ENCODE assay signal across 17 mouse cellular contexts in genomic region chr16:44486612-44487011, GRCm38 (mm10).
DNase-seq lines count a peak whose midpoint lies in the region; ATAC-seq and TF ChIP-seq lines count a peak whose summit lies in the region.
"Had no signal": no experiment of that assay in that cellular context is flagged by ENCODE, and none has a peak within 500 bp of the region (broad histone marks: within the 10 kb centered on the region; RNA-seq: fewer than 3 reads in every experiment).

No protein-coding gene starts in this region.

- H3K4me3 ChIP-seq in heart, embryonic 11.5 days (ENCODE audit: low read depth, low read length) = no peak overlapping the region
- H3K4me3 ChIP-seq in midbrain, embryonic 14.5 days (replicated peaks; ENCODE audit: low read depth, low read length) = no peak overlapping the region
- no peak overlapping the region for H3K4me3 ChIP-seq in midbrain, postnatal 0 days (ENCODE audit: low read depth, low read length)
- no peak overlapping the region for H3K4me3 ChIP-seq in limb, embryonic 15.5 days
- H3K4me3 ChIP-seq: liver, embryonic 15.5 days; neural tube, embryonic 15.5 days had no signal

- H3K4me1 ChIP-seq in heart, embryonic 11.5 days (ENCODE audit: control insufficient read depth, insufficient read depth, low read length) = no peaks in the 10 kb centered on the region
- H3K4me1 ChIP-seq in midbrain, embryonic 14.5 days (ENCODE audit: control insufficient read depth, insufficient read depth, low read length) = 0 out of 2 replicates have a peak, but pooled peaks cover 3% of the 10 kb centered on the region
- no peaks in the 10 kb centered on the region for H3K4me1 ChIP-seq in midbrain, postnatal 0 days (ENCODE audit: insufficient read depth, low read length)
- peaks cover 18% of the 10 kb centered on the region for H3K4me1 ChIP-seq in limb, embryonic 15.5 days
- H3K4me1 ChIP-seq: liver, embryonic 15.5 days had no signal

- H3K9me3 ChIP-seq in heart, embryonic 11.5 days (replicated peaks; ENCODE audit: control insufficient read depth, low read length) = no peaks in the 10 kb centered on the region
- H3K9me3 ChIP-seq in midbrain, embryonic 14.5 days (ENCODE audit: control insufficient read depth, low read length) = no peaks in the 10 kb centered on the region
- no peaks in the 10 kb centered on the region for H3K9me3 ChIP-seq in midbrain, postnatal 0 days (ENCODE audit: low read length)
- H3K9me3 ChIP-seq in limb, embryonic 15.5 days = no peaks in the 10 kb centered on the region
- H3K9me3 ChIP-seq: liver, embryonic 15.5 days; neural tube, embryonic 15.5 days had no signal

- no peak for TF ChIP-seq CTCF in midbrain, postnatal 0 days (IDR thresholded peaks at IDR 0.05)

- peak; percentile 2 for DNase-seq in cerebellum, adult 11 months
- no peak for DNase-seq in heart, adult 9 months (ENCODE audit: low spot score in 2 of 2)
- DNase-seq in midbrain, embryonic 14.5 days = no peak
- no peak for DNase-seq in midbrain, postnatal 0 days (ENCODE audit: low spot score)
- no peak for DNase-seq in thymus, postnatal 4 days
- DNase-seq: adrenal gland, postnatal 25 days; embryo, embryonic 11 days; kidney, adult 8-10 months; left cerebral cortex, postnatal 4 days; retina, postnatal 1 day; thymus, postnatal 25 days had no signal

- no peaks in the 10 kb centered on the region; the same call in 1 of the 2 replicates for H3K27me3 ChIP-seq in heart, embryonic 11.5 days (ENCODE audit: control insufficient read depth, insufficient read depth, low read length)
- H3K27me3 ChIP-seq in midbrain, embryonic 14.5 days (ENCODE audit: control insufficient read depth, insufficient read depth, low read length) = no peaks in the 10 kb centered on the region
- no peaks in the 10 kb centered on the region for H3K27me3 ChIP-seq in midbrain, postnatal 0 days (ENCODE audit: insufficient read depth, low read length)
- no peaks in the 10 kb centered on the region for H3K27me3 ChIP-seq in limb, embryonic 15.5 days
- H3K27me3 ChIP-seq: liver, embryonic 15.5 days; neural tube, embryonic 15.5 days had no signal

- H3K27ac ChIP-seq in heart, embryonic 11.5 days (ENCODE audit: low read depth, low read length) = no peak overlapping the region
- no peak overlapping the region for H3K27ac ChIP-seq in midbrain, embryonic 14.5 days (replicated peaks; ENCODE audit: low read depth, low read length)
- no peak overlapping the region for H3K27ac ChIP-seq in midbrain, postnatal 0 days (ENCODE audit: low read depth, low read length)
- H3K27ac ChIP-seq in limb, embryonic 15.5 days = peak overlapping the region; percentile 69; the same call in 1 of the 2 replicates
- H3K27ac ChIP-seq: liver, embryonic 15.5 days; macrophage; neural tube, embryonic 15.5 days had no signal

- H3K4me2 ChIP-seq in heart, embryonic 11.5 days = no peak overlapping the region
- H3K4me2 ChIP-seq in midbrain, embryonic 14.5 days (ENCODE audit: low read length) = no peak overlapping the region
- H3K4me2 ChIP-seq in midbrain, postnatal 0 days (ENCODE audit: low read depth, low read length, poor library complexity, severe bottlenecking) = no peak overlapping the region
- H3K4me2 ChIP-seq in limb, embryonic 15.5 days = no peak overlapping the region
- H3K4me2 ChIP-seq: liver, embryonic 15.5 days; neural tube, embryonic 15.5 days had no signal

- 79% methylated on average over 9 of the region's 9 CpGs for WGBS in heart, embryonic 11.5 days (ENCODE audit: insufficient replicate concordance)
- 69% methylated on average over 9 of the region's 9 CpGs for WGBS in midbrain, embryonic 14.5 days
- WGBS in midbrain, postnatal 0 days = 85% methylated on average over 9 of the region's 9 CpGs
- WGBS in limb, embryonic 15.5 days = 82% methylated on average over 9 of the region's 9 CpGs

- no peak for ATAC-seq in cerebellum, adult (ENCODE audit: insufficient number of reproducible peaks, low FRiP score, low TSS enrichment)
- peak; percentile 24; the same call in 1 of the 2 replicates for ATAC-seq in heart, embryonic 11.5 days (replicated peaks; ENCODE audit: insufficient number of reproducible peaks, low FRiP score, low TSS enrichment)
- ATAC-seq in midbrain, embryonic 14.5 days (ENCODE audit: low FRiP score, low TSS enrichment) = 0 out of 2 replicates have a peak, but pooled peaks have one; percentile 23
- no peak; the same call in 1 of the 2 replicates for ATAC-seq in midbrain, postnatal 0 days (ENCODE audit: low FRiP score)
- no peak for ATAC-seq in limb, embryonic 15.5 days (ENCODE audit: insufficient number of reproducible peaks, low FRiP score, low TSS enrichment, low read depth)

- H3K36me3 ChIP-seq in heart, embryonic 11.5 days (ENCODE audit: control insufficient read depth, insufficient read depth, low read length) = peaks cover 10% of the 10 kb centered on the region; the same call in 1 of the 2 replicates
- H3K36me3 ChIP-seq in midbrain, embryonic 14.5 days (ENCODE audit: control insufficient read depth, insufficient read depth, low read length) = peaks cover 43% of the 10 kb centered on the region
- no peaks in the 10 kb centered on the region; the same call in 1 of the 2 replicates for H3K36me3 ChIP-seq in midbrain, postnatal 0 days (ENCODE audit: insufficient read depth, low read length)
- H3K36me3 ChIP-seq in limb, embryonic 15.5 days = peaks cover 83% of the 10 kb centered on the region
- H3K36me3 ChIP-seq: liver, embryonic 15.5 days had no signal

- no peak overlapping the region for H3K9ac ChIP-seq in heart, embryonic 11.5 days (ENCODE audit: low read depth, low read length)
- H3K9ac ChIP-seq in midbrain, embryonic 14.5 days (replicated peaks; ENCODE audit: low read length) = no peak overlapping the region
- no peak overlapping the region for H3K9ac ChIP-seq in midbrain, postnatal 0 days (replicated peaks; ENCODE audit: low read length, poor library complexity, severe bottlenecking)
- 0 out of 2 replicates have a peak overlapping the region, but pooled peaks have one; percentile 2 for H3K9ac ChIP-seq in limb, embryonic 15.5 days
- H3K9ac ChIP-seq: liver, embryonic 15.5 days; neural tube, embryonic 15.5 days had no signal

Comparison
In these comparisons a context has a peak if more than half of its experiments do, and no peak if none do; other contexts are left out.
1. ATAC-seq: peak in heart, embryonic 11.5 days (single experiment) and midbrain, embryonic 14.5 days (single experiment); none in cerebellum, adult (single experiment), midbrain, postnatal 0 days (single experiment) and limb, embryonic 15.5 days (single experiment).